Mouse (Mus musculus): Measurements from ENCODE around the gene Mdga1. TPM values are rescaled to one million over a fixed set of nuclear protein-coding genes. Genes with fewer than 3 reads are reported as not detected.
"Not testable (repeated sequence)": the region's sequence is repeated elsewhere in the genome, so short reads cannot be mapped to it uniquely, and the experiment has no call there.

Mdga1 gene
- total RNA-seq, 2 experiments from 2014 or later: 44.9 to 47.7 TPM

DNA sequence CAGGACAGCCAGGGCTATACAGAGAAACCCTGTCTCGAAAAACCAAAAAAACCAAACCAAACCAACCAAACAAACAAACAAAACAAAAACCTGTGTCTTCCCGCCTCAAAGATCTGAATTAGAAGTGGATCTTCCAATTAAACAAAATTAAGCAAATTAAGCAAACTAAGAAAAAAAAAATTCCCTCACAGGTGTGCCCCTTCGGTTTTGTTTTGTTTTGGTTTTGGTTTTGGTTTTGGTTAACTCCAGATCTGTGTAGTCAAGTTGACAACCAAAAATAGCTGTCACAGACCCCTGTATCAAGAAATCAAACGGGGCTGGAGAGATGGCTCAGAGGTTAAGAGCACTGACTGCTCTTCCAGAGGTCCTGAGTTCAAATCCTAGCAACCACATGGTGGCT is 188.4 kb downstream of the Mdga1 start:
- intact Hi-C loops (cut with DNase I); DNase-seq: not testable (repeated sequence)

DNA sequence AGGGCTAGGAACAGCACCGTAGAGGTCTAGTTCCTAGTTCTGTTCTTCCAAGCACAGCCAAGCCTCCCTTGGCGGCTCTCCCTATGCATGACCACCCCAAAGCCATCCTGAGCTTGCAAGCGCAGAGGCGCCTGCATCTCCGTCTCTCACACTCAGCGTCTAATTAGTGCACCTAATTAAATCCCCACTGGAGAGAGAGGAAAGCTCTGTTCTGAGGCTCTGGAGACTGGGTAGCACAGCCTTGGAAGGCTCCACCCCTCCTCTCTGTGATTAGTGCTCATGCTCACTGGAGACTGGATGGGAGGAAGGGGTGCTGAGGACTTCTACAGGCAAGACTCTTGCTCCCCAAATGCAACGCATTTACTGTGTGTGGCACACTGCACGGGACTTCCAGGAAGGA is 191.9 kb downstream of the Mdga1 start:
- DNase-seq: no peak
- intact Hi-C loops (cut with DNase I): loop anchor here (5.0 kb wide), 1 partner anchor 66 kb away; no protein-coding TSS in a partner anchor

Other genes with a start within 250 kb of the Mdga1 start
- 100 to 1,000 TPM; 155 to 159 TPM for gene Zfand3, start 34.6 kb upstream of the Mdga1 start, total RNA-seq (2021)

Measured in gastrocnemius, postnatal 36 days (tissue).